Mouse (Mus musculus) stomach, postnatal 0 days (tissue): ENCODE measurements at regions not wholly inside any gene's neighbourhood (a gene's known extent, or its start where the extent isn't known, plus 50 kb on each side); places are given as distances from the start of the nearest gene placed in this dataset.

Experiments used
- ATAC-seq: fragments of 200-750 bp; cut with Nextera tagmentation; 2 replicates; pipeline ENCODE4 v1.8.0; 2017; ENCODE audit not compliant: low FRiP score, low TSS enrichment
- DNase-seq: peaks from one replicate; pipeline ENCODE4 v3.0.0-alpha.2; 2016; ENCODE audit warnings: low spot score
- H3K27ac ChIP-seq: fragments of 300-500 bp; sonication (generic); replicated peaks from 2 replicates; pipeline ENCODE4 v1.5.1; 2014; ENCODE audit warnings: mild to moderate bottlenecking, control low read depth
- H3K27me3 ChIP-seq: fragments of 300-500 bp; sonication (generic); 2 replicates; pipeline ENCODE4 v1.6.1; 2014; ENCODE audit warnings: low read length; ENCODE audit not compliant: control insufficient read depth, insufficient read depth
- H3K36me3 ChIP-seq: fragments of 300-500 bp; sonication (generic); 2 replicates; pipeline ENCODE4 v1.6.1; 2014; ENCODE audit warnings: low read length, mixed read lengths; ENCODE audit not compliant: control insufficient read depth, insufficient read depth
- H3K4me1 ChIP-seq: fragments of 300-500 bp; sonication (generic); replicated peaks from 2 replicates; pipeline ENCODE4 v1.6.1; 2014; ENCODE audit warnings: antibody characterized with exemption; ENCODE audit not compliant: control insufficient read depth, insufficient read depth
- H3K4me2 ChIP-seq: fragments of 300-500 bp; sonication (generic); replicated peaks from 2 replicates; pipeline ENCODE4 v1.6.1; 2014; ENCODE audit warnings: low read depth, mild to moderate bottlenecking, control low read depth, moderate library complexity
- H3K4me3 ChIP-seq: fragments of 300-500 bp; sonication (generic); 2 replicates; pipeline ENCODE4 v1.5.1; 2014; ENCODE audit warnings: low read depth, low read length, control low read depth
- H3K9ac ChIP-seq: fragments of 300-500 bp; sonication (generic); 2 replicates; pipeline ENCODE4 v1.6.1; 2014; ENCODE audit warnings: mild to moderate bottlenecking, low read length, control low read depth, mixed read lengths
- H3K9me3 ChIP-seq: fragments of 300-500 bp; sonication (generic); 2 replicates; pipeline ENCODE4 v1.6.1; 2016; ENCODE audit warnings: low read length; ENCODE audit not compliant: control insufficient read depth
- CTCF ChIP-seq: IDR thresholded peaks from 2 replicates; pipeline ENCODE4 v1.5.1; 2016; ENCODE audit warnings: antibody characterized with exemption, low read depth, mild to moderate bottlenecking, moderate library complexity
- EP300 ChIP-seq: optimal IDR thresholded peaks from 2 replicates; pipeline ENCODE3; 2016; ENCODE audit warnings: antibody characterized with exemption
- WGBS: fragments of 180-500 bp; shearing (Covaris S2); extraction: QIAGEN DNeasy Blood & Tissue Kit; methylation state at CpG from one replicate; pipeline ENCODE4 v1.1.7; 2014; 5-methylcytosine and 5-hydroxymethylcytosine counted together

DNA sequence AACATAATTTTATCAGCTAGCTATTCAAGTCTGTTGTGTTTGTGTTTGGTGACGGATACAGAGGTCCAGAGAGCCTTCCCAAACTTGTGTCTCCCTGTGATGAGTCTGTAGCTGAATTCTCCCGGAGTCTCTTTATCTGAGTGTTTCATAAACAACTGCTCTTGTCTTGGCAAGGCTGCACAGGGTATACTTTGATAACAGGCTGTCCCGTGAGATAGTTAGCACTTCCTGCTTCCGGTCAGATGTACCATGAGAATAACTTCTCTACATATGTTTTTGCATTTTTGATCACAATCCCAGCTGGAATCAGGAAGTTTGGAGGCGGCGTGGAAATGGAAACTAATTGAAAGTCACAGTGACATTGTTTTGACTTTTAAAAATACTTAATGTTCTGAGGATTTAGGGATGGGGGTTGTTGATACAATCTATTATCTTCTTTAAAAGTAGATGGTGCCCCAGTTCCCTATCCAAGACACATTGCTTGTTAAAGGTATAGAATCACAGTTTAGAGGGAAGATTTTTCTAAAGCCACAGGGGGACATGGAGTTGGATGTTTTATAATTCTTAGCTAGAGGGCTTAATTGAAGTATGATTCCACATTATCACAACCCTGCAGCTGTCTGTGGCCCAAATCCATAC, 257.9 kb downstream of the Gm10295 start:
- Histone ChIP-seq H3K27ac (no peak overlapping the region), H3K36me3 (no peaks in the 10 kb centered on the region), H3K27me3 (no peaks in the 10 kb centered on the region), H3K9ac (no peak overlapping the region), H3K4me2 (no peak overlapping the region), H3K4me1 (no peaks in the 10 kb centered on the region), H3K9me3 (no peaks in the 10 kb centered on the region), H3K4me3 (no peak overlapping the region)
- DNase-seq (no peak), ATAC-seq (no peak)
- 52% methylated on average over 6 of the region's 6 CpGs for WGBS
- TF ChIP-seq EP300, result no peak

DNA sequence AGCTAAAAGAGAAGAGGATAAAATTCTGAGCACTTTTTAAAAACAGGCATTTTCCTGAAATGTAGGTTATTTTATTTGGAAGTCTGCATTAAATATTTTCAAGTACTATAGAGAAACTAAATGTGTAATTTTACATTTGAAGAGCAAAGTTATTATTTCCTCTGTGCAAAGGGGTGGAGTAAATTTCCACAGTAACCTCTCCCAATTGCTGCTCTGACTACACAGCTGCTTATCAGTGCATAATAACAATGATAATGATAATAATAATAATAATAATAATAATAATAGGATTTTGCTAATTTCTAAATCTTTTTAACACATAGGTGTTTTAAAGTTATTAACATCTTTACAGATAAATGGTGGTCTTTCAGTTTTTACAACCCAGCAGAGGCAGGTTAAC, 258.5 kb downstream of the Gm10295 start:
- DNase-seq (no peak), ATAC-seq (no peak)
- Histone ChIP-seq H3K9ac (no peak overlapping the region), H3K4me1 (no peaks in the 10 kb centered on the region), H3K4me2 (no peak overlapping the region), H3K36me3 (no peaks in the 10 kb centered on the region), H3K27me3 (no peaks in the 10 kb centered on the region), H3K4me3 (no peak overlapping the region), H3K27ac (no peak overlapping the region), H3K9me3 (no peaks in the 10 kb centered on the region)
- TF ChIP-seq EP300 (no peak), CTCF (no peak)

DNA sequence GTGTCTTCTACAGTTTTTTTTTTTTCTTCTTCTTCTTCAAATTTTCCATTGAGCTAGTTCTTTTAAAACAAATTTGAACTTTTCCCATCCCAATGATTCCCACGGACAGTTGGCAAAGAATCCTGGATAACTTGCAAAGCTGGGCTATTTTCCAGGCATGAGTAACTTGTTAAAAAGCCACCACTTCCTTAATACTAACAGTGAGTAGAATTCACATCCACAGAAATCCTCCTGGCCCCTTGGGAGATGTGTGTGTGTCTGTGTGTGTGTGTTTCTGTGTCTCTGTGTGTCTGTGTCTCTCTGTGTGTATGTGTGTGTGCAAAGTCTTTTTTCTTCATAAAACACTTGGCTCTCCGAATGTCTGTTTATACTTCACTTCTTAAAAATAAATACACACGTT, 259.0 kb downstream of the Gm10295 start:
- H3K4me1 ChIP-seq, result no peaks in the 10 kb centered on the region
- H3K4me3 ChIP-seq, result no peak overlapping the region
- no peak overlapping the region for H3K27ac ChIP-seq
- ATAC-seq (no peak), DNase-seq (no peak)
- 32% methylated on average over 3 of the region's 3 CpGs for WGBS
- no peaks in the 10 kb centered on the region for H3K27me3 ChIP-seq
- no peak overlapping the region for H3K4me2 ChIP-seq
- H3K9me3 ChIP-seq, result no peaks in the 10 kb centered on the region
- TF ChIP-seq EP300 (no peak), CTCF (no peak)
- H3K9ac ChIP-seq, result no peak overlapping the region
- H3K36me3 ChIP-seq, result no peaks in the 10 kb centered on the region

DNA sequence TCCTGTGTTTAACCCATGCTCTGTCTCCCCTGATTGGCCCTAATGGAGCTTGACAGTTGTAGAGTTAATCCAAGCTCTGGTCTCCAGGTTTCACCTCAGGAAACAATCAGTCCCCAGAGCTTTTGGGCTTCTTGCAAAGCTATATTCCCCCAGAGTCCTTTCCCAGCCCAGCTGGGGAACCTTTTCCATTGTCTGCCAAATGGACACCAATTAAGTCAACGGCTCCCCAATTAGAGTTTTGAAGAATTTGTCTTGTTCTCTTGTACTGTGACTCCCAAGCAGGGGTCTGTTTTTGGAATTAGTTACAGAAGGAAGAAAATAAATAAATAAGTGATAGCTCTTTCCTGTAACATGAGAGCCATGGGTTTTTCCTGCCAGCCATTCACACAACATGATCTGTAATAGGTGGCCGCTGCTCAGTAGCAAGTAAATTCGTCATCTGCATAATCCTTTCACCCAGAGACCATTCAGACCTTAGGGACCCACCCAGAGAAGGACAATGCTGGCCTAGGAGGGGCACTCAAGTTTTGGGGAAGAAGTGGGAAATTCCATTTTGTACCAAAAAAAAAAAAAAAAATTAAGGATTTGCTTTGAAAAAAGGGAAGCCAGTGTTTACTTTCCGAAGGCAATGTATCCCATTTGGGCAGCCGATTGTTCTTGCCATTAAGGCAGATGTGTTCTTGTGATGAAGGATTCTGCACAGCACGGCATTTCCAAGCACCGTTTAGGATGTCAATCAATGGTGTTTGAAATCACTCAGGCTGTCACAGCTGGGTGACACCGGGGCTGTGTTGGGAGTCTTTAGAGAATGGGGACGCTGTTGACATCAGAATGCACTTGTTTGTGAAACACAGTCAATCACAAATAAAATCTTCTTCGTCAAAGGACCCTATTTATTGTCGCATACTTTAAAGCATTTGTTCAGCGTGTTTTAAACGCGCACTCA, 286.6 kb downstream of the Gm10295 start:
- Histone ChIP-seq H3K9me3 (no peaks in the 10 kb centered on the region), H3K4me3 (no peak overlapping the region), H3K4me1 (no peaks in the 10 kb centered on the region), H3K36me3 (no peaks in the 10 kb centered on the region), H3K9ac (no peak overlapping the region), H3K4me2 (no peak overlapping the region), H3K27ac (no peak overlapping the region), H3K27me3 (no peaks in the 10 kb centered on the region)
- DNase-seq, result no peak
- TF ChIP-seq EP300 (no peak), CTCF (no peak)
- ATAC-seq, result no peak
- WGBS, result 47% methylated on average over 14 of the region's 14 CpGs

DNA sequence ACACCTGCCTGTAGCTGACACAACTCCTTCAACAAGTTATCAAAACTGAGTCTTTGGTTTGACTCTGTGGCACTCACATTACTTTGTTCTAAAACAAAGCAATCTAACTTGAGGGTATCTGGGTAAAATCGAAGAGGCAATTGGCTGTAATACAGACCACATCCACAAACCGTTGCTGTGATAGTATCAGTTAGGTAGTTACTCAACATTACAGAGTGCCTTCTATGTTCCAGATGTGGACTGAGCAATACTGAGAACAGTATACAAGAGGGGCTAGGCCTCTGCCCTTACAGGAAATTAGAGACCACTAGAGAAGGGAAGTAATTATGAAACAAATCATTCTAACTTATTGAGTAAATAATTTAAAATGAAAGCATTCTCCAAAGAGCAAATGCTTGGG, 300.5 kb downstream of the Gm10295 start:
- Histone ChIP-seq H3K9ac (no peak overlapping the region), H3K27me3 (no peaks in the 10 kb centered on the region), H3K4me2 (no peak overlapping the region), H3K4me3 (no peak overlapping the region), H3K36me3 (no peaks in the 10 kb centered on the region), H3K9me3 (no peaks in the 10 kb centered on the region), H3K4me1 (no peaks in the 10 kb centered on the region), H3K27ac (no peak overlapping the region)
- TF ChIP-seq CTCF (no peak), EP300 (no peak)
- no peak for DNase-seq
- WGBS, result 75% methylated on average over 2 of the region's 2 CpGs
- ATAC-seq, result no peak

DNA sequence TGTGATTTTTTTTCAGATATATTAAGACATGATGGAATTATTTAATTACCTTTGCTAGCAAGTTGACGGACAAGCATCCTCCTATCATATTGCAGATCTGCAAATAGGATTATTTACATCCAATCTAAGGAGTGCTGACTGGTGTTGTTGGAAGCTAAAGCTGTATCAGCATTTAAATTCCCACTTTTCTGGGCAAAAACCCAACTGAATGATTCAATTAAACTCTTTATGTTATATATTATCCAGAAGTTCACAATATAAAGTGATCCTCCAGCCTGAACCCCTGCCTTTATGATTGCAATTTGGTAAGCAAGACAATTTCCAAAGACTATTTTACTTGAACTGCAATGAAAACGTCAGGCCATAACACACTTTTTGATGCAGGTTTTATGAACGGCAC, 304.1 kb downstream of the Gm10295 start:
- ATAC-seq, result no peak
- no peak for DNase-seq
- H3K27me3 ChIP-seq, result no peaks in the 10 kb centered on the region
- no peak overlapping the region for H3K9ac ChIP-seq
- 49% methylated on average over 3 of the region's 3 CpGs for WGBS
- no peak overlapping the region for H3K4me2 ChIP-seq
- no peaks in the 10 kb centered on the region for H3K9me3 ChIP-seq
- H3K27ac ChIP-seq, result no peak overlapping the region
- H3K36me3 ChIP-seq, result no peaks in the 10 kb centered on the region
- H3K4me3 ChIP-seq, result no peak overlapping the region
- H3K4me1 ChIP-seq, result no peaks in the 10 kb centered on the region
- no peak for TF ChIP-seq EP300
- no peak for TF ChIP-seq CTCF
